Mouse (Mus musculus) liver, postnatal 0 days (tissue): Measurements from ENCODE around the gene Tnks2. TPM values are rescaled to one million over a fixed set of nuclear protein-coding genes. Genes with fewer than 3 reads are reported as not detected.
"Not testable (repeated sequence)": the region's sequence is repeated elsewhere in the genome, so short reads cannot be mapped to it uniquely, and the experiment has no call there.

Experiments
- ATAC-seq: fragments of 200-750 bp; cut with Nextera tagmentation; 2 replicates; pipeline ENCODE4 v1.8.0; 2017; ENCODE audit warnings: mild to moderate bottlenecking, moderate library complexity
- DNase-seq: peaks from one replicate; pipeline ENCODE4 v3.0.0-alpha.2; 2016
- H3K27ac ChIP-seq: fragments of 300-500 bp; sonication (generic); 2 replicates; pipeline ENCODE4 v1.5.1; 2014; ENCODE audit warnings: antibody characterized with exemption, moderate library complexity, mild to moderate bottlenecking, low read depth
- H3K27me3 ChIP-seq: fragments of 300-500 bp; sonication (generic); 2 replicates; pipeline ENCODE4 v1.6.1; 2014; ENCODE audit warnings: low read length, control low read depth, mixed read lengths; ENCODE audit not compliant: insufficient read depth
- H3K36me3 ChIP-seq: fragments of 300-500 bp; sonication (generic); replicated peaks from 2 replicates; pipeline ENCODE4 v1.6.1; 2014; ENCODE audit warnings: mild to moderate bottlenecking, control low read depth, low read length, moderate library complexity, mixed read lengths; ENCODE audit not compliant: insufficient read depth
- H3K4me1 ChIP-seq: fragments of 300-500 bp; sonication (generic); 2 replicates; pipeline ENCODE4 v1.6.1; 2014; ENCODE audit warnings: antibody characterized with exemption, mild to moderate bottlenecking, control low read depth; ENCODE audit not compliant: insufficient read depth
- H3K4me2 ChIP-seq: fragments of 300-500 bp; sonication (generic); 2 replicates; pipeline ENCODE4 v1.6.1; 2014; ENCODE audit warnings: low read depth, mild to moderate bottlenecking, low read length, moderate library complexity, mixed read lengths
- H3K4me3 ChIP-seq: fragments of 300-500 bp; sonication (generic); 2 replicates; pipeline ENCODE4 v1.5.1; 2014; ENCODE audit warnings: low read depth, low read length
- H3K9ac ChIP-seq: fragments of 300-500 bp; sonication (generic); replicated peaks from 2 replicates; pipeline ENCODE4 v1.6.1; 2014; ENCODE audit warnings: mild to moderate bottlenecking, moderate library complexity
- H3K9me3 ChIP-seq: fragments of 300-500 bp; sonication (generic); 2 replicates; pipeline ENCODE4 v1.6.1; 2016; ENCODE audit warnings: mild to moderate bottlenecking, control low read depth, low read length, mixed read lengths
- CTCF ChIP-seq: sonication (generic); IDR thresholded peaks from 2 replicates; pipeline ENCODE4 v1.5.1; 2016; ENCODE audit warnings: antibody characterized with exemption, low read depth
- EP300 ChIP-seq: IDR thresholded peaks from 2 replicates; pipeline ENCODE4 v1.6.1; 2016; ENCODE audit warnings: antibody characterized with exemption, low read depth, mild to moderate bottlenecking
- WGBS: fragments of 180-500 bp; shearing (Covaris S2); extraction: QIAGEN DNeasy Blood & Tissue Kit; methylation state at CpG from one replicate; pipeline ENCODE4 v1.1.7; 2014; ENCODE audit not compliant: insufficient replicate concordance; 5-methylcytosine and 5-hydroxymethylcytosine counted together
- polyA plus RNA-seq: library from polyadenylated mRNA; unstranded; fragments of >200 nt; fragmentation: Nextera tagmentation; extraction: Ambion mirVana; gene quantifications from 2 replicates; pipeline ENCODE4 v1.2.1, GENCODE M21; 2015

The Tnks2 gene
- polyA plus RNA-seq, 1 experiment from 2014 or later: 9.3 TPM

GRCm38 (mm10) chr19:36867416-36867815 lies 33.4 kb downstream of the Tnks2 start:
- H3K9me3 ChIP-seq: no peaks in the 10 kb centered on the region
- no peaks in the 10 kb centered on the region for H3K27me3 ChIP-seq
- H3K4me2 ChIP-seq: no peak overlapping the region
- 90% methylated on average over 8 of the region's 8 CpGs for WGBS
- TF ChIP-seq EP300 (no peak), CTCF (no peak)
- no peak overlapping the region for H3K9ac ChIP-seq
- H3K4me3 ChIP-seq: no peak overlapping the region
- H3K27ac ChIP-seq: no peak overlapping the region
- DNase-seq (no peak), ATAC-seq (no peak)
- H3K36me3 ChIP-seq: peaks cover 70% of the 10 kb centered on the region
- H3K4me1 ChIP-seq: no peaks in the 10 kb centered on the region

GRCm38 (mm10) chr19:36868675-36869074 lies 34.6 kb downstream of the Tnks2 start:
- not testable (repeated sequence) for DNase-seq, H3K27ac ChIP-seq, H3K9me3 ChIP-seq, H3K4me1 ChIP-seq, H3K4me2 ChIP-seq, H3K27me3 ChIP-seq, ATAC-seq, H3K4me3 ChIP-seq, H3K9ac ChIP-seq
- WGBS: 79% methylated on average over 3 of the region's 3 CpGs
- TF ChIP-seq CTCF: peak; percentile 31
- H3K36me3 ChIP-seq: peaks cover 73% of the 10 kb centered on the region

GRCm38 (mm10) chr19:36874651-36875050 lies 40.6 kb downstream of the Tnks2 start:
- 60% methylated on average over 2 of the region's 2 CpGs for WGBS
- Histone ChIP-seq H3K36me3 (peaks cover 79% of the 10 kb centered on the region), H3K4me3 (no peak overlapping the region), H3K4me2 (no peak overlapping the region), H3K9ac (no peak overlapping the region), H3K27ac (no peak overlapping the region), H3K9me3 (no peaks in the 10 kb centered on the region), H3K27me3 (no peaks in the 10 kb centered on the region), H3K4me1 (no peaks in the 10 kb centered on the region)
- no peak for ATAC-seq
- DNase-seq: no peak
- TF ChIP-seq CTCF: no peak
- no peak for TF ChIP-seq EP300

GRCm38 (mm10) chr19:36877329-36877728 lies 43.3 kb downstream of the Tnks2 start:
- no peak for ATAC-seq
- no peak overlapping the region for H3K9ac ChIP-seq
- peaks cover 85% of the 10 kb centered on the region for H3K36me3 ChIP-seq
- no peak for DNase-seq
- no peaks in the 10 kb centered on the region for H3K4me1 ChIP-seq
- H3K4me2 ChIP-seq: no peak overlapping the region
- TF ChIP-seq CTCF (no peak), EP300 (no peak)
- no peaks in the 10 kb centered on the region for H3K27me3 ChIP-seq
- H3K27ac ChIP-seq: no peak overlapping the region
- H3K9me3 ChIP-seq: no peaks in the 10 kb centered on the region
- H3K4me3 ChIP-seq: no peak overlapping the region

GRCm38 (mm10) chr19:36878743-36879495 lies 44.9 kb downstream of the Tnks2 start:
- no peak overlapping the region for H3K4me3 ChIP-seq
- H3K4me2 ChIP-seq: no peak overlapping the region
- no peak overlapping the region for H3K27ac ChIP-seq
- no peaks in the 10 kb centered on the region for H3K9me3 ChIP-seq
- no peak for ATAC-seq
- H3K36me3 ChIP-seq: peaks cover 87% of the 10 kb centered on the region
- no peak for DNase-seq
- no peaks in the 10 kb centered on the region for H3K4me1 ChIP-seq
- H3K27me3 ChIP-seq: no peaks in the 10 kb centered on the region
- TF ChIP-seq EP300: no peak
- no peak for TF ChIP-seq CTCF
- H3K9ac ChIP-seq: no peak overlapping the region
- 86% methylated on average over 11 of the region's 11 CpGs for WGBS

GRCm38 (mm10) chr19:36883119-36883518 lies 49.1 kb downstream of the Tnks2 start:
- DNase-seq: peak; percentile 49
- H3K27me3 ChIP-seq: no peaks in the 10 kb centered on the region
- H3K4me1 ChIP-seq: no peaks in the 10 kb centered on the region
- H3K36me3 ChIP-seq: peaks cover 79% of the 10 kb centered on the region
- H3K9ac ChIP-seq: no peak overlapping the region
- no peak overlapping the region for H3K27ac ChIP-seq
- ATAC-seq: peak; percentile 19; the same call in 1 of the 2 replicates
- TF ChIP-seq EP300 (no peak), CTCF (peak; percentile 53)
- no peak overlapping the region for H3K4me3 ChIP-seq
- no peak overlapping the region for H3K4me2 ChIP-seq
- 75% methylated on average over 6 of the region's 6 CpGs for WGBS
- H3K9me3 ChIP-seq: no peaks in the 10 kb centered on the region
